Mouse (Mus musculus): ENCODE measurements around the gene Apoc4. TPM values are rescaled to one million over a fixed set of nuclear protein-coding genes. Genes with fewer than 3 reads are reported as not detected.

The Apoc4 gene
- total RNA-seq, 2 experiments from 2014 or later, result not detected

GRCm38 (mm10) chr7:19632275-19632674 is 49.0 kb downstream of the Apoc4 start:
- DNase-seq (ENCODE audit: low spot score in 2 of 2), result no peak

GRCm38 (mm10) chr7:19629361-19629734 is 51.9 kb downstream of the Apoc4 start, which contains the start of gene Relb:
TSS of gene Relb (minus strand) at chr7:19629438.
- peak; percentile 93 to 94 for DNase-seq (ENCODE audit: low spot score in 2 of 2)

DNA sequence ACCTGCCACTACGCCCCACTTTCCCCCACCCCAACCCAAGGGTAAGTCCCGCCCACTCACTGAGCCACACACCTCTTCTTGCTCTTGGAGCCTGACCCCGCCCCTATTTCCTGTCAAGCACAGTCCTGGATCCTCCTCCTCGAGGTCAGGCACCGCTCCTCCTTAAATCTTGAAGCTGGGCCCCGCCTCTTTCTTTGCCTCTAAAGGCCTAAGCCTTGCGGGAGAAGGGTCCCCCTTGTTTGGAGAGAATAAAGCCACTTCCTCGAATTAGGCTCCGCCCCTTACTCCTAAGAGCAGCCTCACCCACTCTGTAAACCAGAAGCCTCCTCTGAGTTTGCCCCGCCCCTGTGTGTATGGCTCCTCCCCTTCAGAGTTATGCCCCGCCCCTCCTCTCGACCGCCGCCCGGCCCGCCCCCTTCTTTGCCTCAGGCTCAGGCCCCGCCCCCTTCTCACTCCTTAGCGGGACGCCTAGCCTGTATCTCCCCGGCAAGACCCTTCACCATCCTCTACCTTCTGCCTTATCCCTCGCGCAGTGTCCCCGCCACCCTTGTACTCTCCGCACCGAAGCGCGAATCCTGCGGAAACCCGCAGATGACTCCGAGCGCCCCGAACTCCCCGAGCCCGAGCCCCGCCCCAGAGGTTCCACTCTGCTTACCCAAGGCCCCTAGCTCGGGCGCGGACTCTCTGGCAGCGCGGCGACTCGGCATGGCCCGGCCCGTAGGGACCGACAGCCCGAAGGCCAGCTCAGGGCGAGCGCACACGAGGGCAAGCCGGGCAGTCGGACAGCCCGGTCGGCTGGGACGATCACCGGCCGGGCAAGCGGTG is 52.5 kb downstream of the Apoc4 start:
- DNase-seq (ENCODE audit: low spot score in 2 of 2), result peak; percentile 90 to 93

DNA sequence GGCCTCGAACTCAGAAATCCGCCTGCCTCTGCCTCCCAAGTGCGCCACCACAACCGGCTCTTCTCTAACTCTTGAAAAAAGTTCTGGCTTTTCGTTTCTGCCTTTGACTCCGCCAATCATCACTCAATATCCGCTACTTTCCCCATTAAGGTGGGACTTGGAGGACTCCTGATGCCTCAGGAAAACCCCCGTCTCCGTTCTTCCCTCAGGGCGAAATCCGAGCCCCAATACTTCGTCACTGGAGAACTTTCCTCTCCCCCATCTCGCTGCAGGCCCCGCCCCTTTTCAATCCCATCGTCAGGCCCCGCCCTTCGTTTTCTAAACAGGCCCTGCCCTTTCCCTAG is 53.1 kb downstream of the Apoc4 start:
- DNase-seq (ENCODE audit: low spot score in 2 of 2), result no peak

Other genes starting within 250 kb of the Apoc4 start
- gene Mark4, start 222.7 kb downstream of the Apoc4 start, total RNA-seq (2021), result 100 to 1,000 TPM; 115 to 132 TPM
- gene Exoc3l2, start 218.1 kb downstream of the Apoc4 start, total RNA-seq (2021), result 1 to 10 TPM in 1 of 2 experiments, under 1 TPM in 1; 0.69 to 1.1 TPM
- gene Bloc1s3, start 173.1 kb downstream of the Apoc4 start, total RNA-seq (2021), result 1 to 10 TPM; 6.9 to 8.2 TPM
- gene Trappc6a, start 173.1 kb downstream of the Apoc4 start, total RNA-seq (2021), result 10 to 100 TPM; 22.3 to 24.6 TPM
- gene Nkpd1, start 163.6 kb downstream of the Apoc4 start, total RNA-seq (2021), result 1 to 10 TPM in 1 of 2 experiments, under 1 TPM in 1; 0.94 to 1.0 TPM
- 10 to 100 TPM; 82.0 to 83.6 TPM for gene Ppp1r37, start 118.4 kb downstream of the Apoc4 start, total RNA-seq (2021)
- gene Zfp296, start 104.2 kb downstream of the Apoc4 start, total RNA-seq (2021), result not detected
- 10 to 100 TPM; 41.3 to 42.5 TPM for gene Gemin7, start 103.9 kb downstream of the Apoc4 start, total RNA-seq (2021)
- gene Clasrp, start 77.0 kb downstream of the Apoc4 start, total RNA-seq (2021), result 10 to 100 TPM; 86.8 to 98.8 TPM
- gene Relb, start 52.0 kb downstream of the Apoc4 start, total RNA-seq (2021), result 10 to 100 TPM in 1 of 2 experiments, 1 to 10 TPM in 1; 9.2 to 10.8 TPM
- gene Clptm1, start 16.4 kb downstream of the Apoc4 start, total RNA-seq (2021), result 100 to 1,000 TPM; 140 to 143 TPM
- gene Apoc2, start 3.5 kb downstream of the Apoc4 start, total RNA-seq (2021), result not detected
- not detected for gene Gm44805, start 56 bp downstream of the Apoc4 start, total RNA-seq (2021)
- 1 to 10 TPM; 4.3 to 6.5 TPM for gene Apoc1, start 11.2 kb upstream of the Apoc4 start, total RNA-seq (2021)
- 1,000 to 10,000 TPM; 2,438 to 2,580 TPM for gene Apoe, start 17.7 kb upstream of the Apoc4 start, total RNA-seq (2021)
- 100 to 1,000 TPM; 113 to 115 TPM for gene Tomm40, start 34.0 kb upstream of the Apoc4 start, total RNA-seq (2021)
- 10 to 100 TPM; 22.2 to 22.3 TPM for gene Nectin2, start 69.0 kb upstream of the Apoc4 start, total RNA-seq (2021)
- 10 to 100 TPM in 1 of 2 experiments, 1 to 10 TPM in 1; 7.2 to 10.6 TPM for gene Bcam, start 89.5 kb upstream of the Apoc4 start, total RNA-seq (2021)
- not detected for gene Cblc, start 115.3 kb upstream of the Apoc4 start, total RNA-seq (2021)
- under 1 TPM; 0.85 to 0.87 TPM for gene Bcl3, start 141.3 kb upstream of the Apoc4 start, total RNA-seq (2021)
- gene Gm19345, start 170.5 kb upstream of the Apoc4 start, total RNA-seq (2021), result 1 to 10 TPM; 5.1 to 5.4 TPM
- gene Ceacam16, start 179.8 kb upstream of the Apoc4 start, total RNA-seq (2021), result not detected
- gene Ceacam19, start 206.5 kb upstream of the Apoc4 start, total RNA-seq (2021), result not detected
- 10 to 100 TPM; 11.9 TPM for gene Pvr, start 239.7 kb upstream of the Apoc4 start, total RNA-seq (2021)

Data from layer of hippocampus, postnatal 10 days (tissue).